Mouse (Mus musculus) hindbrain, embryonic 10.5 days (tissue): Measurements from ENCODE around the gene Btrc. TPM values are rescaled to one million over a fixed set of nuclear protein-coding genes. Genes with fewer than 3 reads are reported as not detected.
"Not testable (repeated sequence)": the region's sequence is repeated elsewhere in the genome, so short reads cannot be mapped to it uniquely, and the experiment has no call there.

ENCODE experiments used
- DNase-seq: peaks from one replicate; pipeline ENCODE4 v3.0.0-alpha.2; 2017; ENCODE audit warnings: low spot score
- H3K27ac ChIP-seq: fragments of 300-500 bp; sonication (generic); 2 replicates; pipeline ENCODE4 v1.5.1; 2016; ENCODE audit warnings: mild to moderate bottlenecking, moderate library complexity
- H3K27me3 ChIP-seq: fragments of 300-500 bp; sonication (generic); 2 replicates; pipeline ENCODE4 v1.6.1; 2016; ENCODE audit warnings: mild to moderate bottlenecking; ENCODE audit not compliant: poor library complexity, insufficient read depth, severe bottlenecking
- H3K36me3 ChIP-seq: fragments of 300-500 bp; sonication (generic); 2 replicates; pipeline ENCODE4 v1.6.1; 2016; ENCODE audit warnings: mild to moderate bottlenecking, moderate library complexity
- H3K4me1 ChIP-seq: fragments of 300-500 bp; sonication (generic); replicated peaks from 2 replicates; pipeline ENCODE4 v1.6.1; 2016; ENCODE audit warnings: mild to moderate bottlenecking
- H3K4me3 ChIP-seq: fragments of 300-500 bp; sonication (generic); 2 replicates; pipeline ENCODE4 v1.5.1; 2016; ENCODE audit warnings: mild to moderate bottlenecking, moderate library complexity
- H3K9me3 ChIP-seq: fragments of 300-500 bp; sonication (generic); 2 replicates; pipeline ENCODE4 v1.6.1; 2016; ENCODE audit warnings: mild to moderate bottlenecking, moderate library complexity
- WGBS: fragments of 180-500 bp; shearing (Covaris S2); methylation state at CpG from one replicate; pipeline ENCODE4 v1.1.7; 2016; 5-methylcytosine and 5-hydroxymethylcytosine counted together
- polyA plus RNA-seq: library from polyadenylated mRNA; unstranded; fragments of >200 nt; fragmentation: Nextera tagmentation; extraction: Ambion mirVana; gene quantifications from 2 replicates; pipeline ENCODE4 v1.2.1, GENCODE M21; 2016

The Btrc gene
- 48.0 and 48.1 TPM in 2 replicates for polyA plus RNA-seq

- Histone ChIP-seq H3K36me3 (peaks cover 19% of the 10 kb centered on the region; the same call in 1 of the 2 replicates), H3K4me1 (peaks cover 17% of the 10 kb centered on the region), H3K27ac (peak within 1 kb of the TSS; percentile 92), H3K27me3 (no peaks in the 10 kb centered on the region), H3K4me3 (peak within 1 kb of the TSS; percentile 90), H3K9me3 (no peaks in the 10 kb centered on the region)
- under 1% methylated on average over 42 of the region's 42 CpGs for WGBS
- DNase-seq, result peak; percentile 100
Observed at GRCm38 (mm10) chr19:45363384-45363926, at the start of gene Btrc. Gene Btrc (plus strand): TSS chr19:45363734.

DNA sequence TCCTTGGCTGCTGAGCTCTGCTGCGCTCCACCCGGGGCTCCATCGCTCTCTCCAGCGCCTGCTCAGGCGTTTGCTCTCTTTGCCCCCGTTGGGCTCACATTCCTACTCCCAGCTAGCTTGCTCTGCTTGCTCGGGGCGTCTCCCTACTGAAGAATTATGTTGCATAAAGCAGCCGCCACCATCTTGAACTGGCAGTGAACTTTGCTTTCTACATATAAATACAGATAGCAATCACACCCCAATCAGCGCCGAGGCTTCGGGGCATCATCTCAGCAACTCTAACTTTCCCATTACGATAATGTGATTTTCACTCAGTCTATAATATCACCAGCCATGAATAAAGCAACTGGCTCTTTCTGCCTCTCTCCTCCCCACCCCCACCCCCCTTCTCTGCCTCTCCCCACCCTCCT lies 46.1 kb upstream of the Btrc start:
- Histone ChIP-seq H3K4me3 (no peak overlapping the region), H3K27me3 (peaks cover 76% of the 10 kb centered on the region), H3K4me1 (peaks cover 22% of the 10 kb centered on the region), H3K9me3 (no peaks in the 10 kb centered on the region), H3K36me3 (no peaks in the 10 kb centered on the region), H3K27ac (no peak overlapping the region)
- no peak for DNase-seq
- WGBS, result 38% methylated on average over 13 of the region's 13 CpGs

DNA sequence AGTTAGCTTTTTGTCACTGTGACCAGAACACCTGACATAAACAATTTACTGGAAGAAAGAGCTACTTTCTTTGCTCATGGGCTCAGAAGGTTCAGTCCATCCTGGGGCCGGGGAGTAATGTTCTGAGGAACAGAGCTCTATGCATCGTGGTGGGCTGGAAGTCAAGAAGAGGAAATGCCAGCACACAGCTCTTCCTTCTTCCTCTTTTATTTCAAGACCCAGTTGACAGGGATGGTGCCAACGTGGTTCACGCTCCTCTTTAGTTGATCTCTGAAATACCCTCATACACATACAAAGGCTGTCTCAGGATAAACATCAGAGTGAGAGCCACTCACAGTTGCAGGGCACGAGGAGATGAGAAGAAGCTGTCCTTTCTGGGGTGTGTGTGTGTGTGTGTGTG lies 42.5 kb upstream of the Btrc start:
- H3K27me3 ChIP-seq, result peaks cover 46% of the 10 kb centered on the region
- H3K27ac ChIP-seq, result no peak overlapping the region
- no peak overlapping the region for H3K4me3 ChIP-seq
- no peak for DNase-seq
- peaks cover 15% of the 10 kb centered on the region for H3K4me1 ChIP-seq
- 83% methylated on average over 5 of the region's 5 CpGs for WGBS
- H3K36me3 ChIP-seq, result no peaks in the 10 kb centered on the region
- H3K9me3 ChIP-seq, result no peaks in the 10 kb centered on the region

DNA sequence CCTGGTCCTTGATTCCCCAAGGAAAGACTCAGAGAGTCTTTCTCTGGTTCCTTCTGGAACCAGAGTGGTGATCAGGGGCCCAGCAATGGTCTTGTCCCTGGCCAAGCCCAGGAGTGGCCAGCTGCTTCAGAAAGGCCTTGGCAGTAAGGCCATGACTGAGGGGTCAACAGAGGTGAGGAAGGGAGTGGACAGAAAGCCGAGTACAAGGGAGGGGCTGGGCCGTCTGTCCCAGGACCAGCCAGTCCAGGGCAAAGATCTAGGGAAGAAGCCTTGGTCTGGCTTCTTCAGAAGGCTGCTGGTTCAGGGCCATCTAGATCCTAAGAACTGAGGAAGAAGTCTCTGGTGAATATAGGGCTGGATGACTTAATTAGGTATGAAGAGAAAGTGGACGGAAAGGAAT lies 34.5 kb upstream of the Btrc start:
- Histone ChIP-seq H3K9me3 (no peaks in the 10 kb centered on the region), H3K27ac (no peak overlapping the region), H3K4me1 (peaks cover 33% of the 10 kb centered on the region), H3K4me3 (no peak overlapping the region), H3K27me3 (peaks cover 49% of the 10 kb centered on the region), H3K36me3 (no peaks in the 10 kb centered on the region)
- DNase-seq, result no peak
- WGBS, result 26% methylated on average over 3 of the region's 3 CpGs

- DNase-seq, result peak; percentile 26
- Histone ChIP-seq H3K4me3 (peak overlapping the region; percentile 40), H3K9me3 (no peaks in the 10 kb centered on the region), H3K27ac (peak overlapping the region; percentile 53; the same call in 1 of the 2 replicates), H3K27me3 (peaks cover 49% of the 10 kb centered on the region), H3K4me1 (peaks cover 33% of the 10 kb centered on the region), H3K36me3 (no peaks in the 10 kb centered on the region)
- 4% methylated on average over 24 of the region's 24 CpGs for WGBS
Observed at GRCm38 (mm10) chr19:45329748-45330298, 33.7 kb upstream of the Btrc start.

GRCm38 (mm10) chr19:45336718-45337117 lies 26.8 kb upstream of the Btrc start:
- Histone ChIP-seq H3K36me3 (no peaks in the 10 kb centered on the region), H3K4me1 (peaks cover 14% of the 10 kb centered on the region), H3K9me3 (no peaks in the 10 kb centered on the region), H3K4me3 (no peak overlapping the region), H3K27ac (no peak overlapping the region), H3K27me3 (peaks cover 4% of the 10 kb centered on the region)
- DNase-seq, result no peak
- 80% methylated on average over 6 of the region's 6 CpGs for WGBS

GRCm38 (mm10) chr19:45338182-45338581 lies 25.4 kb upstream of the Btrc start:
- no peak overlapping the region for H3K27ac ChIP-seq
- DNase-seq, result no peak
- H3K27me3 ChIP-seq, result no peaks in the 10 kb centered on the region; the same call in 1 of the 2 replicates
- no peaks in the 10 kb centered on the region for H3K36me3 ChIP-seq
- WGBS, result 65% methylated on average over 10 of the region's 10 CpGs
- no peak overlapping the region for H3K4me3 ChIP-seq
- no peaks in the 10 kb centered on the region for H3K9me3 ChIP-seq
- H3K4me1 ChIP-seq, result peaks cover 14% of the 10 kb centered on the region

GRCm38 (mm10) chr19:45343941-45344340 lies 19.6 kb upstream of the Btrc start:
- no peak for DNase-seq
- Histone ChIP-seq H3K27ac (no peak overlapping the region), H3K4me1 (peaks cover under 1% of the 10 kb centered on the region; the same call in 1 of the 2 replicates), H3K27me3 (0 out of 2 replicates have a peak, but pooled peaks cover 3% of the 10 kb centered on the region), H3K36me3 (no peaks in the 10 kb centered on the region), H3K9me3 (no peaks in the 10 kb centered on the region), H3K4me3 (no peak overlapping the region)
- 82% methylated on average over 5 of the region's 5 CpGs for WGBS

DNA sequence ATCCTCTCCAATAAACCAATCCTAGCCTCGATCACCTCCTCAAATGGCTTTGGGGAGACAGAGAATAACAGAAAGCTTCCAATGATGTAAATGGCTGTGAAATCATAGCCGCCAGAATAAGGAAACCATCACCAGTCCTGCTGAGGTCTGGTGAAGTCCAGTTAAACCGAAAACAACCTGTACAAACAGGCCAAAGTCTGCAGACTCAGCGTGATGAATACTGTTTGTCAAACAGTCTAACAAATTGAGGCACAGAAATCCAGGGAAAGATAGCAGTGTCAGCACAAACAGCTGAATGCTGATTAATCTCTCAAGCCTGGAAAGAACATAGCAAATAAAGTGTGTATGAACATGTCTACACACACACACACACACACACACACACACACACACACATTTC lies 15.3 kb upstream of the Btrc start:
- WGBS, result 87% methylated on average over 4 of the region's 4 CpGs
- Histone ChIP-seq H3K36me3 (no peaks in the 10 kb centered on the region), H3K4me3 (no peak overlapping the region), H3K9me3 (no peaks in the 10 kb centered on the region), H3K4me1 (no peaks in the 10 kb centered on the region; the same call in 1 of the 2 replicates), H3K27ac (no peak overlapping the region), H3K27me3 (peaks cover 11% of the 10 kb centered on the region; the same call in 1 of the 2 replicates)
- DNase-seq, result no peak

- Histone ChIP-seq H3K4me1 (no peaks in the 10 kb centered on the region; the same call in 1 of the 2 replicates), H3K27ac (no peak overlapping the region), H3K4me3 (no peak overlapping the region), H3K27me3 (peaks cover 11% of the 10 kb centered on the region; the same call in 1 of the 2 replicates), H3K36me3 (no peaks in the 10 kb centered on the region), H3K9me3 (no peaks in the 10 kb centered on the region)
- no peak for DNase-seq
- WGBS, result 61% methylated on average over 12 of the region's 12 CpGs
Observed at GRCm38 (mm10) chr19:45350456-45350855, 13.1 kb upstream of the Btrc start.

- WGBS, result 90% methylated on average over 7 of the region's 7 CpGs
- H3K4me3 ChIP-seq, H3K36me3 ChIP-seq, DNase-seq, H3K4me1 ChIP-seq, H3K27ac ChIP-seq, H3K9me3 ChIP-seq: not testable (repeated sequence)
- peaks cover 11% of the 10 kb centered on the region; the same call in 1 of the 2 replicates for H3K27me3 ChIP-seq
Observed at GRCm38 (mm10) chr19:45352706-45353105, 10.8 kb upstream of the Btrc start.

DNA sequence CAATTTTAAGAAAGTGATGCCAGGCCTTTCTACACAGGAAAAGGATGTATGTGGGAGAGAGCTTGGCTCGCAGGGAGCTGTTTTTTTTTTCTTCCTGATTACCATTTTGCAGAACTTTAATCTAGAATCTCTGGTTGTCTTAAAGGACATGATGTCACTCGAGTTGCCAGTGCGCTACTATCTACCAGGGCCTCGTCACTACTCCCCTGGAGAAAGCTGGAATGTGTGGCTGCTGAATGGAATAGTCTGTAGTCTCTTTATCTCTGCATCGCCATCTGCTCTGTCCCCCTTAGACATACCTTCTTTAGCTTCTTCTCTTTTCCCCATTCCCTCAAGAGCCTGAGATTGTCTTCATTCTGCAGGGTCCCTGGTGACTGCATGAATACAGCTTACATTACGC lies 7.9 kb upstream of the Btrc start:
- 0 out of 2 replicates have a peak, but pooled peaks cover 2% of the 10 kb centered on the region for H3K27me3 ChIP-seq
- H3K36me3 ChIP-seq, result no peaks in the 10 kb centered on the region
- no peaks in the 10 kb centered on the region; the same call in 1 of the 2 replicates for H3K4me1 ChIP-seq
- no peak for DNase-seq
- WGBS, result 77% methylated on average over 6 of the region's 6 CpGs
- H3K27ac ChIP-seq, result no peak overlapping the region
- no peak overlapping the region for H3K4me3 ChIP-seq
- no peaks in the 10 kb centered on the region for H3K9me3 ChIP-seq

DNA sequence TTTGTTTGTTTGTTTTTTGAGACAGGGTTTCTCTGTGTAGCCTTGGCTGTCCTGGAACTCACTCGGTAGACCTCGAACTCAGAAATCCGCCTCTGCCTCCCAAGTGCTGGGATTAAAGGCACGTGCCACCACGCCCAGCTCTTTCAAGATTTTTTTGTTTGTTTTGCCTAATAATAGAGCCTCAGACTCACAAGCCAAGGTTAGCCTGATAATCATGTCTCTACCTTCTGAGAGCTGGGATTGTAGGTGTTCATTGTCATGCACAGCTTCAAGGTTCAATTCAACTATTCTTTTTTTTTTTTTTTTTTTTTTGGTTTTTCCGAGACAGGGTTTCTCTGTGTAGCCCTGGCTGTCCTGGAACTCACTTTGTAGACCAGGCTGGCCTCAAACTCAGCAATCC lies 6.7 kb upstream of the Btrc start:
- 86% methylated on average over 5 of the region's 6 CpGs for WGBS
- H3K27me3 ChIP-seq, H3K9me3 ChIP-seq, DNase-seq, H3K36me3 ChIP-seq, H3K4me3 ChIP-seq, H3K27ac ChIP-seq, H3K4me1 ChIP-seq: not testable (repeated sequence)
